Mouse (Mus musculus): Measurements from ENCODE around the gene Slc7a1. TPM values are rescaled to one million over a fixed set of nuclear protein-coding genes. Genes with fewer than 3 reads are reported as not detected.

Slc7a1 gene
- polyA plus RNA-seq (2017; shearing (Covaris generic)) = 10 to 100 TPM in 2 of 3 experiments, 1 to 10 TPM in 1; 8.5 to 21.4 (median 11.4) TPM

- peak; percentile 76 for ATAC-seq
Measured at GRCm38 (mm10) chr5:148399660-148400443, at the start of gene Slc7a1. TSS of gene Slc7a1 (minus strand) at chr5:148399904.

- ATAC-seq = no peak
Measured at GRCm38 (mm10) chr5:148444974-148445373, 45.3 kb upstream of the Slc7a1 start.

DNA sequence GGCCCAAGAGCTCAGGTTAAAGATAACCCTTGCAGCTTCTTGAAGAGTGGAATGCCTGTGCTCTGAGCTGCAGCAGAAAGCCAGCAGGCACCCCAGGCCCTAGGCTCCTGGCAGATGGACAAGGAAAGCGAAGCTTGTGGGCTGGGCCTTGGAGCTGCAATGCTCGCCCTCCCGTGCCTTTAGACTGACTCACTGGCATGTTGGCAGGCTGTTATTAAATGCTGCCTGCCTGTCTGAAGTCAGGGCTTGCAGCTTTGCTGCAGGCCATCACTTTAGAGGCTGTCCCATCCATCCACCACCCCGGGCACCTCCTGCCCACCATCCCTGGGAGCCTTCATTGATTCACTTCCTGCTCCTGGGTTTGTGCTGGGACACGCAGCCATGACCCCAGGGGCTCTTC lies 44.0 kb upstream of the Slc7a1 start:
- no peak for ATAC-seq

- no peak for ATAC-seq
Measured at GRCm38 (mm10) chr5:148435660-148436059, 36.0 kb upstream of the Slc7a1 start.

GRCm38 (mm10) chr5:148432121-148432520 lies 32.4 kb upstream of the Slc7a1 start:
- ATAC-seq = no peak

DNA sequence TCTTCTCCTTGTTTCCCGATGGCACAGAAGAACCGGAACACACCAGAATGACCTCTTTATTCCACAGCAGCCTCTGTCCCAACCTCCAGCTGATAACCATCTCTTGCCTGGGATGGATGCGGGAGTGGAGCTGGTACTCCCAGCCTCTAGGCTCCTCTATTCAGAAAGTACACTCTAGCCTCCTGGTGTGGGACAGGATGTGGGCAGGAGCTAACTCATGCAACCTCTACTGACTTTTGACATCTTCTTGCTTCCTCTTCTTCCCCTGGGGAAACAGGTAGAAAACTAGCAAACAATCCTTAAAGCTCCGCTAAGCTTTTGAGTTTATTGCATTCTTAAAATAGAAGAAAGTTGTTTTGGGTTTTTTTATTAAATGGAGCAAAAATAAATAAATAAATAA lies 29.1 kb upstream of the Slc7a1 start:
- ATAC-seq = peak; percentile 48

DNA sequence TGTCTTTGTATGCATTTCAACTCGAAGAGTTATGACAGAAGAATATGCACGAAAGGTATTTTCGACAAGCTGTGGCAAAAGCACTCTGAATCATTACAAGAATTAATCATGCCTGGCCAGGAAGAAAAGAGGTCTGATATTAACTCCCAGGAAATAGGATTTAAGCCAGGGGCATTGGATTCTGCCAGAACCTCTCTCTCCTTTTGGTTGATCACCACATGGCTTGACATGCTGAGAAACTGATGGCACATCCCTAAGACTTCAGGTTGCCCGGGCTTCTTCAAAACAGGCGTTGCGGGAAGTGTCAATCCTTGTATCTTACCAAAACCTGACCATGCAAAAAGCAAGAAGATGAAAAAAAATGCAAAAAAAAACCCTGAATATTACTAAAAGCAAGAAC lies 25.4 kb upstream of the Slc7a1 start:
- no peak for ATAC-seq

- ATAC-seq = no peak
Measured at GRCm38 (mm10) chr5:148421326-148421725, 21.6 kb upstream of the Slc7a1 start.

DNA sequence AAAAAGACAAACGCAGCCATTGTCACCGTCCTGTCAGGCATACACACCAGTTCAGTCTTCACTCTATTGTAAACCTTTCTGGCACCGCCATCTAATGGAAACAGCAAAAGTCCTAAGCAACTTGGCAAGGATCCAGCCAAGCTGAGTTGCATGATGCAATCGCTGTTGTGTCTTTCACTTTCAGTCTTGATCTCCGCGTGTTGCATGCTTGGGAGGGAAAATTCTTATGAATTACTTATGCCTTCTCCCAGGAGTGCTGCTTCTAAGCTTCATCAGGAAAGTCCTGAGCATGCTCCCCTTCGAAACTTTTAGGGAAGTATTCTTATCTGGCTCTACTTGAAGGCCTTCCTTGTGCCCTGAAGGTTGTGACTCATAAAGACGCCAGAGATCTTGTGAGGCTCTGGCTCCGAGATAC lies 19.4 kb upstream of the Slc7a1 start:
- peak; percentile 89 for ATAC-seq

DNA sequence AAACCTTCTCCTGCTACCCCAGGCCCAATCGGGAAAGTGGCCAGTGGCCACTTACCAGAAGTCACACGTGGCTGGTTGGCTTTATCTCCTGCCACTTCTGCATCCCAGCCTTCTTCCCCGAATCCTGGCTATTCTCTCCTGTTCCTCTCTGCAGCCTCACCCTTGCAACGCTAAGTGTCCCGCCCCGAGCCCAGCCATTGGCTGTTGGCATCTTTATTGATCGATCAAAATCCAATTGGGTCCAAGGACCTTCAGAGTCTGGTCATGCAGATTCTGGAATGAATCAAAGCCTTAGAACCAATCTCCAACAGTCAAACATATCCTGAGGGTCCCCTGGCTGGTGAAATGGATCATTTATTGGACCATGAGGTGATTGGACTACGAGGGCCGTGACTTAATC lies 18.7 kb upstream of the Slc7a1 start:
- ATAC-seq = no peak

DNA sequence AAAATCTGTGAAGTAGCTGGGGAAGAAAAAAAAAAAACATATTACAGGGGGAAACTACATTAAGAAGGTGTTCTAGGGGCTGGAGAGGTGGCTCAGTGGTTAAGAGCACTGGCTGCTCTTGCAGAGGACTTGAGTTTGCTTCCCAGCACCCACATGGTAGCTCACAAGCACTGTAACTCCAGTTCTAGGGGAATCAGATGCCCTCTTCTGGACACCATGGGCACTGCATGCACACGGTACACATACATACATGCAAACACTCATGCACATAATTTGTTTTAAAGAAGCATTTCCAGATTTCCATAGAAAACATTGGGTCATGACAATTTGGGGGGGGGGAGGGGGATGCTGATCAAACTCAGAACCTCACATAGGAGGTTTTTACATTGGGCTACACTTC lies 18.1 kb upstream of the Slc7a1 start:
- ATAC-seq = no peak

DNA sequence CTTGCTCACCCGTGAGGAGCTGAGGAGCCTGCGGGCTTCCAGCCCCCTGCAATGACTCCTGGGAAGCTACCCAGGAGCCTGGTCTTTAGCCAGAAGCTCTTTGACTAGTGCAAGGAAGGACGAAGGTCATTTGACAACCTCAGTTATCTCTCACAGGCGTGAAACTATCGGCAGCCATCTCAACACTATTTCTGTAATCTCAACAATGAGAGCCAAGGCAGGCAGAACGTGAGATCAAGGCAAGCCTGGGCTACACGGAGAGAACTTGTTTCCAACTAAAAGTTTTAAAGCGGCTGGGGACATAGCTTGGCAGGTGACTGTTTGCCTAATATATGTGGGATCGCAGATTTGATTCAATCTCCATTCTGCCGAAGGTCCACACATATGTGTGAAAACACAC lies 16.8 kb upstream of the Slc7a1 start:
- ATAC-seq = no peak

- no peak for ATAC-seq
Measured at GRCm38 (mm10) chr5:148414233-148414632, 14.5 kb upstream of the Slc7a1 start.

DNA sequence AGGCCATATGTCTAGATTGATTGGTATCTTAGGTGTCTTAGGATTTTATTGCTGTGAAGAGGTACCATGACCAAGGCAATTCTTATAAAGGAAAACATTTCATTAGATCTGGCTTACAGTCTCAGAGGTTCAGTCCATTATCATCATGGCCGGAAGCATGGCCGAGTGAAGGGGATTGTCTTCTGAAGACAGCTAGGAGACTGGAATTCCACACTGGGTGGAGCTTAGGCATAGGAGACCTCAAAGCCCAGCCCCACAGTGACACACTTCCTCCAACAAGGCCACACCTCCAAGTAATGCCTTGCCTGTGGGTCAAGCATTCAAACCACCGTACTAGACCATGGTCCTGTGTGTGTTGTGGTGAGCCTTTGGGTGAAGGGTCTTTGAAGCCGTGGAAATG lies 12.8 kb upstream of the Slc7a1 start:
- ATAC-seq = no peak

DNA sequence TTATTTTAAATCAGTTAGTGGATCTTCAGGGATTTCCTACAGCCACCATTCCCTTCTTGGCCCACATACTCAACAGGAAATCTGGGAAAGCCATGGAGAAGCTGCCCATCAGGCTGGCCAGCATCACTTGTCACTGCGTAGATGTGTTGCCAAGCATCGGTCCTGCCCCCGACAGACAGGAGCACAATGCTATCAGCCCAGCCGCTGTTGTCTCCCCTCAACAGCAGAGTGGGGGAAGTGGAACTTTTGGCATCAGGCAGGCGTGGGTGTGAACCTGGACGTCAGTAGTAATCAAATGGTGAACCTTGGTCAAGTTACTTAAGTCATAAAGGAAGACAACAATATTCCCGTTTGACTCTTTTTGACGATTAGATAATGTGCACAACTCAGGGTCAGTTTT lies 9.8 kb upstream of the Slc7a1 start:
- ATAC-seq = no peak

- no peak for ATAC-seq
Measured at GRCm38 (mm10) chr5:148406913-148407312, 7.2 kb upstream of the Slc7a1 start.

GRCm38 (mm10) chr5:148404548-148404947 lies 4.8 kb upstream of the Slc7a1 start:
- no peak for ATAC-seq

DNA sequence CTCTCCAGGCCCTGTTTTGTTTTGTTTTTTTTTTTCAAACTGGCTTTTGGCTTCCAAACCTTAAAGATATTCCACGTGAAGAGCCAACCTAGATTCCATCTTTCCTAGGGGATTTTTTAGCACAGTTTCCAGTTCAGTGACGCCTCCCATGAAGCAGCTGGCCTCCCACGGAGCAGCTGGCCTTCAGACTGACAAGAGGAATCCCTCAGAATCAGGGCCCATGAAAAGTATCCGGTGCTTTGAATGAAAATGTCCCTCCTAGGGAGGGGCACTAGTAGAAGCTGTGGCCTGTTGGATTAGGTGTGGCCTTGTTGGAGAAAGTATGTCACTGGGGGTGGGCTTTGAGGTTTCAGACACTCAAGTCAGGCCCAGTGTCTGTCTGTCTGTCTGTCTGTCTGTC lies 2.9 kb upstream of the Slc7a1 start:
- ATAC-seq = no peak

- ATAC-seq = peak; percentile 63
Measured at GRCm38 (mm10) chr5:148398766-148399659, 691 bp downstream of the Slc7a1 start.

DNA sequence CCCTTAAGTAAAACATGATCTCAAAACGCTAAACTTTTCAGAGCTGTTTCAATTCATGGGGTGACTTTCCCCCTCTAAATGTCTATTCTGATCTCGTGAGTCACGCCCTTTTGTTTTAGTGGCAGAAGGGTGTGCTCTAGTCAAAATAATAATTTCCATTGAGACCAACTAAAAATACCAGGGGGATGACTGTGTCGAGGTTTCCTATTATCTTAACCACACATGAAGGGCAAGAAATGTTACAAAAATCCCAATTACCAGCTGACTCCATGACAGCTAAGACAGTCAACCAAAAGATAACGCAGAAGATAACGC lies 1.3 kb downstream of the Slc7a1 start:
- ATAC-seq = peak; percentile 12

GRCm38 (mm10) chr5:148397911-148398310 lies 1.8 kb downstream of the Slc7a1 start:
- no peak for ATAC-seq

GRCm38 (mm10) chr5:148397418-148397817 lies 2.3 kb downstream of the Slc7a1 start:
- no peak for ATAC-seq

- no peak for ATAC-seq
Measured at GRCm38 (mm10) chr5:148393316-148393715, 6.4 kb downstream of the Slc7a1 start.

- ATAC-seq = no peak
Measured at GRCm38 (mm10) chr5:148392831-148393230, 6.9 kb downstream of the Slc7a1 start.

All from inflammation-experienced regulatory T-cells, adult 6 months (primary cell).